Mouse (Mus musculus) retina, postnatal 7 days (tissue): ENCODE measurements around the gene Cypt15.
"Not testable (repeated sequence)": the region's sequence is repeated elsewhere in the genome, so short reads cannot be mapped to it uniquely, and the experiment has no call there.

ENCODE experiments used
- DNase-seq: peaks from one replicate; pipeline ENCODE4 v3.0.0-alpha.2; 2012; ENCODE audit warnings: low read depth, low spot score

Gene Cypt15

DNA sequence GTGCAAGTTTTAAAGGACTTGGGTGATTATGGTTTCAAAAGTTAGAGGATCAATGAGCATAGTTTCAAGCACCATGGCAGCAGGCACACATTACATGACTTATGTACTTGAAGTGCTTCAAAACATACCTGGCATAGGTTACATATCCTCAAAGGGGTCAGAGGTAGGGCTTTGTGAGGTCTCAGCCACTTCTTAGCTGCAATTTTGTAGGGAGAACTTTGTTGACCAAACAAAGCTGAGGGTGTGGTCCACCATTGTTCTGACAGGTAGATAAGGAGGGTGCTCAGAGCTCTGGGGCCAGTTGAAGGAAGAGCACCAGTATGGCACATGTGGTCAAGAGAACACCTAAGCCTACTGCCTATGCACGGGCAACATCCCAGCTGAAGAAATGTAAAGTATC lies at the start of gene Cypt15:
Cypt15 (plus strand) TSS at position 301 of the 400 bp plus-strand sequence.
- DNase-seq: not testable (repeated sequence)

DNA sequence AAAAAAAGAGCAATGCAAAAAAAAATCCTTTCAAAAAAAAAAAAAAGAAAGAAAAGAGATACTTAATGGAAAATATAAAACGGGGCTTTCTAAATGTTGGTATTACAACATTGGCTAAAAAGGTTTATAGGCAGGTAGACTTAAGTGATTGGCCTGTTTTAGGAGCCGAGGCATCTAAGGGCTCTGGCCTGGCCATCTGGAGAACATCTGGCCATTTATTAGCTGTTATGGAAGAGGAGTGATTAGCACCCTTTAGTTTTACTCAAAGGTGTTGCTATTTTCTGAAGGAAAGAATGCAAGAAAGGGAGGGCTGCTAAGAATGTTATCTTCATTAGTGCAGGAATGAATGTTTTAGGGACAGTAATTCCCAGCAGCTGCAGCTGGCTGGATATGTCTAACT lies 24.9 kb downstream of the Cypt15 start:
- DNase-seq: no peak

GRCm38 (mm10) chrX:39378830-39379229 lies 32.8 kb downstream of the Cypt15 start:
- DNase-seq: no peak

DNA sequence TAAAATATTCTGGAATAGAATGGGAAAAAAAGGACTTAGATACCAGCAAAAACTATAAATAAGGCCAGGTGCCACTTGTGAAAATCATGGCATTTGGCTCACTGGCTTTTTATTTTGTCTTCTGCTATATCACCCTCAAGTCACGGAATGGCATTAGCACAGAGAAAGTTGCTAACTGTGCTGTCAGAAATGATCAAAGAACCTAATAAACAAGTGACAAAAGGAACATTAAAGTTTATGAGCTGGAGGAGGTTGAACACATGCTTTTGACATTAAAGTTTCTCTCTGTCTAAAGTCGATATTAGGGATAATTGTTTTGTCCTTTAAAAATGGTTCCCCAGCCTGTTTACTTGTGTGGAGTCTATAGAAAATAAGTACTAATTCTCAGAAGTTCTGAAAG lies 37.7 kb downstream of the Cypt15 start:
- no peak for DNase-seq
